Mouse (Mus musculus): ENCODE measurements around the gene Golga5.

The Golga5 gene

GRCm38 (mm10) chr12:102468894-102469764 is at the start of gene Golga5:
Gene Golga5 (plus strand): TSS chr12:102469135.
- peak; percentile 90 to 97 for DNase-seq (ENCODE audit: low read depth in 1 of 2, low spot score in 2 of 2)

GRCm38 (mm10) chr12:102419544-102419943 is 49.4 kb upstream of the Golga5 start:
- no peak for DNase-seq (ENCODE audit: low read depth in 1 of 2, low spot score in 2 of 2)

- DNase-seq (ENCODE audit: low read depth in 1 of 2, low spot score in 2 of 2): no peak
Observed at GRCm38 (mm10) chr12:102420168-102420890, 48.6 kb upstream of the Golga5 start.

- no peak for DNase-seq (ENCODE audit: low read depth in 1 of 2, low spot score in 2 of 2)
Observed at GRCm38 (mm10) chr12:102422065-102422464, 46.9 kb upstream of the Golga5 start.

GRCm38 (mm10) chr12:102422623-102423320 is 46.2 kb upstream of the Golga5 start:
- DNase-seq (ENCODE audit: low read depth in 1 of 2, low spot score in 2 of 2): no peak

GRCm38 (mm10) chr12:102423625-102424024 is 45.3 kb upstream of the Golga5 start:
- DNase-seq (ENCODE audit: low read depth in 1 of 2, low spot score in 2 of 2): no peak

GRCm38 (mm10) chr12:102424456-102424855 is 44.5 kb upstream of the Golga5 start:
- DNase-seq (ENCODE audit: low read depth in 1 of 2, low spot score in 2 of 2): no peak

- DNase-seq (ENCODE audit: low read depth in 1 of 2, low spot score in 2 of 2): no peak
Observed at GRCm38 (mm10) chr12:102425048-102425578, 43.8 kb upstream of the Golga5 start.

GRCm38 (mm10) chr12:102426285-102426684 is 42.6 kb upstream of the Golga5 start:
- DNase-seq (ENCODE audit: low read depth in 1 of 2, low spot score in 2 of 2): no peak

- no peak for DNase-seq (ENCODE audit: low read depth in 1 of 2, low spot score in 2 of 2)
Observed at GRCm38 (mm10) chr12:102429656-102430055, 39.3 kb upstream of the Golga5 start.

GRCm38 (mm10) chr12:102430228-102430627 is 38.7 kb upstream of the Golga5 start:
- DNase-seq (ENCODE audit: low read depth in 1 of 2, low spot score in 2 of 2): no peak

GRCm38 (mm10) chr12:102432238-102432637 is 36.7 kb upstream of the Golga5 start:
- no peak for DNase-seq (ENCODE audit: low read depth in 1 of 2, low spot score in 2 of 2)

GRCm38 (mm10) chr12:102434107-102434506 is 34.8 kb upstream of the Golga5 start:
- DNase-seq (ENCODE audit: low read depth in 1 of 2, low spot score in 2 of 2): no peak

- DNase-seq (ENCODE audit: low read depth in 1 of 2, low spot score in 2 of 2): no peak
Observed at GRCm38 (mm10) chr12:102436939-102437526, 31.9 kb upstream of the Golga5 start.

- no peak for DNase-seq (ENCODE audit: low read depth in 1 of 2, low spot score in 2 of 2)
Observed at GRCm38 (mm10) chr12:102437952-102438351, 31.0 kb upstream of the Golga5 start.

- no peak for DNase-seq (ENCODE audit: low read depth in 1 of 2, low spot score in 2 of 2)
Observed at GRCm38 (mm10) chr12:102438983-102439631, 29.8 kb upstream of the Golga5 start.

- peak; percentile 83 to 96 for DNase-seq (ENCODE audit: low read depth in 1 of 2, low spot score in 2 of 2)
Observed at GRCm38 (mm10) chr12:102439632-102440023, 29.3 kb upstream of the Golga5 start, which contains the start of gene Lgmn. Gene Lgmn (minus strand): TSS chr12:102439813.

- no peak for DNase-seq (ENCODE audit: low read depth in 1 of 2, low spot score in 2 of 2)
Observed at GRCm38 (mm10) chr12:102440551-102440950, 28.4 kb upstream of the Golga5 start.

- no peak for DNase-seq (ENCODE audit: low read depth in 1 of 2, low spot score in 2 of 2)
Observed at GRCm38 (mm10) chr12:102441141-102441540, 27.8 kb upstream of the Golga5 start.

- no peak for DNase-seq (ENCODE audit: low read depth in 1 of 2, low spot score in 2 of 2)
Observed at GRCm38 (mm10) chr12:102442639-102443038, 26.3 kb upstream of the Golga5 start.

Data from monocyte, adult 2 months (primary cell).